Mouse (Mus musculus) cortical plate, adult 2 months (tissue): ENCODE results near the gene Smarcd3. TPM values are rescaled to one million over a fixed set of nuclear protein-coding genes. Genes with fewer than 3 reads are reported as not detected.

Experiments used
- H3K27ac ChIP-seq: fragments of 200-500 bp; 2 replicates; pipeline ENCODE4 v1.5.1; 2012; ENCODE audit warnings: low read length, control low read depth, inconsistent platforms; ENCODE audit not compliant: insufficient read depth
- H3K4me1 ChIP-seq: fragments of 200-500 bp; 2 replicates; pipeline ENCODE4 v1.6.1; 2011; ENCODE audit warnings: low read length; ENCODE audit not compliant: control insufficient read depth, insufficient read depth
- H3K4me3 ChIP-seq: fragments of 200-500 bp; 2 replicates; pipeline ENCODE4 v1.5.1; 2011; ENCODE audit warnings: mild to moderate bottlenecking, low read length, control low read depth; ENCODE audit not compliant: insufficient read depth
- CTCF ChIP-seq: fragments of 200-500 bp; IDR thresholded peaks from 2 replicates; pipeline ENCODE4 v1.5.1; 2011; ENCODE audit warnings: mild to moderate bottlenecking, control low read depth, low read length; ENCODE audit not compliant: insufficient read depth; ENCODE audit errors: extremely low read depth
- POLR2A ChIP-seq: fragments of 200-500 bp; IDR thresholded peaks from 2 replicates; pipeline ENCODE4 v1.6.1; 2011; ENCODE audit warnings: mild to moderate bottlenecking, low read length, control low read depth; ENCODE audit not compliant: insufficient read depth; ENCODE audit errors: extremely low read depth
- polyA plus RNA-seq: library from polyadenylated mRNA; depleted of rRNA; stranded (reverse); fragments of >200 nt; gene quantifications from 2 replicates; pipeline ENCODE4 v1.2.3, GENCODE M21; 2012

Smarcd3 gene
- polyA plus RNA-seq, 1 experiment = 97.9 TPM

- H3K4me3 ChIP-seq = no peak overlapping the region
- H3K4me1 ChIP-seq = no peaks in the 10 kb centered on the region
- H3K27ac ChIP-seq = no peak overlapping the region
- no peak for TF ChIP-seq CTCF
These were observed 21.2 kb upstream of the Smarcd3 start for GRCm38 (mm10) chr5:24645454-24645853.

GRCm38 (mm10) chr5:24639081-24639480, 14.9 kb upstream of the Smarcd3 start:
- no peaks in the 10 kb centered on the region for H3K4me1 ChIP-seq
- TF ChIP-seq CTCF (no peak), POLR2A (no peak)
- no peak overlapping the region for H3K4me3 ChIP-seq
- H3K27ac ChIP-seq = no peak overlapping the region

- TF ChIP-seq POLR2A (no peak), CTCF (no peak)
- no peak overlapping the region for H3K4me3 ChIP-seq
These were observed 13.9 kb upstream of the Smarcd3 start for GRCm38 (mm10) chr5:24638131-24638530.

GRCm38 (mm10) chr5:24636987-24637386, 12.8 kb upstream of the Smarcd3 start:
- Histone ChIP-seq H3K4me3 (no peak overlapping the region), H3K27ac (no peak overlapping the region), H3K4me1 (no peaks in the 10 kb centered on the region)
- peak; percentile 36; the same call in 1 of the 2 replicates for TF ChIP-seq CTCF
- TF ChIP-seq POLR2A = no peak

More at GRCm38 (mm10) chr5:24638131-24638530, 13.9 kb upstream of the Smarcd3 start:
- Histone ChIP-seq H3K27ac (no peak overlapping the region), H3K4me1 (no peaks in the 10 kb centered on the region)

- H3K4me3 ChIP-seq = no peak overlapping the region
- no peaks in the 10 kb centered on the region for H3K4me1 ChIP-seq
- H3K27ac ChIP-seq = no peak overlapping the region
- TF ChIP-seq CTCF (no peak), POLR2A (no peak)
These were observed 11.4 kb upstream of the Smarcd3 start for GRCm38 (mm10) chr5:24635526-24636141.

- H3K4me1 ChIP-seq = no peaks in the 10 kb centered on the region
- TF ChIP-seq CTCF (no peak), POLR2A (no peak)
- H3K4me3 ChIP-seq = no peak overlapping the region
- no peak overlapping the region for H3K27ac ChIP-seq
These were observed 10.9 kb upstream of the Smarcd3 start for GRCm38 (mm10) chr5:24635093-24635492.

GRCm38 (mm10) chr5:24629712-24630111, 5.5 kb upstream of the Smarcd3 start:
- no peak for TF ChIP-seq CTCF
- no peak for TF ChIP-seq POLR2A
- Histone ChIP-seq H3K4me1 (no peaks in the 10 kb centered on the region), H3K4me3 (no peak overlapping the region), H3K27ac (no peak overlapping the region)

- H3K27ac ChIP-seq = no peak overlapping the region
- TF ChIP-seq POLR2A (no peak), CTCF (no peak)
- peaks cover 5% of the 10 kb centered on the region; the same call in 1 of the 2 replicates for H3K4me1 ChIP-seq
- H3K4me3 ChIP-seq = peak overlapping the region; percentile 73
These were observed 560 bp upstream of the Smarcd3 start for GRCm38 (mm10) chr5:24624822-24625120.

- H3K4me1 ChIP-seq = peaks cover 5% of the 10 kb centered on the region; the same call in 1 of the 2 replicates
- no peak for TF ChIP-seq POLR2A
- no peak overlapping the region; the same call in 1 of the 2 replicates for H3K27ac ChIP-seq
- H3K4me3 ChIP-seq = peak overlapping the region; percentile 73
These were observed 898 bp downstream of the Smarcd3 start for GRCm38 (mm10) chr5:24623041-24623985.

GRCm38 (mm10) chr5:24622386-24623040, 1.7 kb downstream of the Smarcd3 start:
- Histone ChIP-seq H3K27ac (no peak overlapping the region), H3K4me3 (no peak overlapping the region; the same call in 1 of the 2 replicates), H3K4me1 (peaks cover 5% of the 10 kb centered on the region; the same call in 1 of the 2 replicates)
- TF ChIP-seq CTCF (no peak), POLR2A (no peak)
